Comparison of ENCODE assay signal across 20 mouse cellular contexts in the genomic region with DNA sequence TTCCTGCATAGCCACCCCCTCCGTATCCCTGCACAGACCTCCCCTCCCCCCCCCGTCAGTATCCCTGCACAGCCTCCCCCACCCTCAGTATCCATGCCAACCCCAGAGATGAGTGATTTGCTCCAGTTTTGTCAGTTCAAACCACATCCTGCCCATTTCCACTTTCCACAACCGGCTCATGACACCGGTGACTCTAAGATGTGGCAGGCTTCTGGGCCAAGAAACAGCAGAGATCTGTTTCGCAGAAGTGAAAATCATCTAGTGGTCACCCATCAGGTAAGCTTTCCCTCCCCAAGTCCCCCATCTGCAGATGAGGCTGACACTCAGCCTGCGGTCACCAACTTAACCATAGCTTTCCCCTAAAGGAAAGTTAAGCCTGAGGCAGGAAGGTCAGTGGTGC.
DNase-seq lines count a peak whose midpoint lies in the region; ATAC-seq and TF ChIP-seq lines count a peak whose summit lies in the region.
"Had no signal": no experiment of that assay in that cellular context is flagged by ENCODE, and none has a peak within 500 bp of the region (broad histone marks: within the 10 kb centered on the region; RNA-seq: fewer than 3 reads in every experiment).

No protein-coding gene starts in this region.

- DNase-seq in spleen, adult 2 months (ENCODE audit: low read depth in 1 of 2, low spot score in 2 of 2), result peak; percentile 6 to 49
- no peak for DNase-seq in spleen, postnatal 10 days (ENCODE audit: low spot score in 2 of 2)
- DNase-seq in natural killer cell, adult 2 months (ENCODE audit: low spot score in 2 of 2), result peak; percentile 54 to 60
- DNase-seq in thymus, postnatal 36 days, result peak; percentile 46 to 68
- no peak for DNase-seq in forebrain, embryonic 10.5 days (ENCODE audit: extremely low spot score, low spot score)
- DNase-seq in kidney, postnatal 10 days, result no peak
- DNase-seq: cerebellum, postnatal 10 days; gastrocnemius, postnatal 36 days; kidney, adult 8-10 months; lung, postnatal 14 days; right cerebral cortex, postnatal 14 days had no signal

- TF ChIP-seq POLR2A in spleen, adult 2 months (IDR thresholded peaks at IDR 0.05; ENCODE audit: low read depth, low read length), result no peak

- no peaks in the 10 kb centered on the region; the same call in 1 of the 2 replicates for H3K4me1 ChIP-seq in spleen, adult 2 months (ENCODE audit: control insufficient read depth, insufficient read depth, insufficient read length)
- no peaks in the 10 kb centered on the region; the same call in 1 of the 2 replicates for H3K4me1 ChIP-seq in forebrain, embryonic 10.5 days
- H3K4me1 ChIP-seq in kidney, embryonic 14.5 days (ENCODE audit: control insufficient read depth, insufficient read depth, low read length), result no peaks in the 10 kb centered on the region
- H3K4me1 ChIP-seq: embryonic facial prominence, embryonic 10.5 days; midbrain, embryonic 13.5 days had no signal

- no peaks in the 10 kb centered on the region for H3K9me3 ChIP-seq in forebrain, embryonic 10.5 days
- no peaks in the 10 kb centered on the region for H3K9me3 ChIP-seq in kidney, embryonic 14.5 days (ENCODE audit: control insufficient read depth, low read length)
- H3K9me3 ChIP-seq: embryonic facial prominence, embryonic 10.5 days; heart, embryonic 12.5 days; hindbrain, embryonic 10.5 days; midbrain, embryonic 13.5 days; stomach, embryonic 15.5 days had no signal

- WGBS in spleen, adult 2 months, result 12% methylated on average over 6 of the region's 6 CpGs
- 92% methylated on average over 6 of the region's 6 CpGs for WGBS in forebrain, embryonic 10.5 days
- 87% methylated on average over 6 of the region's 6 CpGs for WGBS in kidney, embryonic 14.5 days

- no peak overlapping the region for H3K27ac ChIP-seq in spleen, adult 2 months (ENCODE audit: insufficient read depth, low read length)
- no peak overlapping the region for H3K27ac ChIP-seq in forebrain, embryonic 10.5 days
- H3K27ac ChIP-seq in kidney, embryonic 14.5 days (ENCODE audit: low read depth, low read length), result no peak overlapping the region
- H3K27ac ChIP-seq: embryonic facial prominence, embryonic 10.5 days; hindbrain, embryonic 10.5 days; left cerebral cortex, adult 2 months; midbrain, embryonic 13.5 days; stomach, embryonic 15.5 days had no signal

- no peaks in the 10 kb centered on the region for H3K36me3 ChIP-seq in spleen, adult 2 months (ENCODE audit: control insufficient read depth, insufficient read depth, low read length)
- no peaks in the 10 kb centered on the region for H3K36me3 ChIP-seq in forebrain, embryonic 10.5 days (replicated peaks)
- H3K36me3 ChIP-seq in kidney, embryonic 14.5 days (ENCODE audit: control insufficient read depth, insufficient read depth, low read length), result no peaks in the 10 kb centered on the region
- H3K36me3 ChIP-seq: embryonic facial prominence, embryonic 10.5 days; heart, embryonic 12.5 days; hindbrain, embryonic 10.5 days; midbrain, embryonic 13.5 days; stomach, embryonic 15.5 days had no signal

- H3K9ac ChIP-seq in kidney, embryonic 14.5 days (ENCODE audit: low read depth, low read length), result no peak overlapping the region
- H3K9ac ChIP-seq: heart, embryonic 12.5 days; midbrain, embryonic 13.5 days; stomach, embryonic 15.5 days had no signal

- peak; percentile 43 for ATAC-seq in common myeloid progenitor, adult 5-6 weeks (replicated peaks; ENCODE audit: low read depth, poor library complexity, severe bottlenecking)
- no peak for ATAC-seq in kidney, embryonic 14.5 days (ENCODE audit: low FRiP score, low TSS enrichment)
- ATAC-seq: midbrain, embryonic 13.5 days had no signal

- no peak for TF ChIP-seq CTCF in spleen, adult 2 months (IDR thresholded peaks at IDR 0.05; ENCODE audit: extremely low read depth, insufficient read depth, insufficient read length, insufficient replicate concordance)

- H3K27me3 ChIP-seq in spleen, adult 2 months (ENCODE audit: control insufficient read depth, insufficient read depth, low read length), result no peaks in the 10 kb centered on the region
- no peaks in the 10 kb centered on the region for H3K27me3 ChIP-seq in forebrain, embryonic 10.5 days (ENCODE audit: poor library complexity, severe bottlenecking)
- no peaks in the 10 kb centered on the region for H3K27me3 ChIP-seq in kidney, embryonic 14.5 days (ENCODE audit: control insufficient read depth, insufficient read depth, low read length)
- H3K27me3 ChIP-seq: heart, embryonic 12.5 days; midbrain, embryonic 13.5 days; stomach, embryonic 15.5 days had no signal

- H3K4me2 ChIP-seq in kidney, embryonic 14.5 days (replicated peaks; ENCODE audit: low read depth, low read length), result no peak overlapping the region
- H3K4me2 ChIP-seq: heart, embryonic 12.5 days; midbrain, embryonic 13.5 days; stomach, embryonic 15.5 days had no signal

- no peak overlapping the region for H3K4me3 ChIP-seq in spleen, adult 2 months (ENCODE audit: extremely low read depth, insufficient read depth, insufficient read length)
- H3K4me3 ChIP-seq in forebrain, embryonic 10.5 days, result no peak overlapping the region
- no peak overlapping the region for H3K4me3 ChIP-seq in kidney, embryonic 14.5 days (ENCODE audit: low read length)
- H3K4me3 ChIP-seq: embryonic facial prominence, embryonic 10.5 days; erythroblast, embryonic 14.5 days; heart, embryonic 12.5 days; hindbrain, embryonic 10.5 days; left cerebral cortex, adult 2 months; midbrain, embryonic 13.5 days; stomach, embryonic 15.5 days had no signal

Comparison
In these comparisons a context has a peak if more than half of its experiments do, and no peak if none do; other contexts are left out.
1. DNase-seq: peak in spleen, adult 2 months (2 of 2), natural killer cell, adult 2 months (2 of 2) and thymus, postnatal 36 days (2 of 2); none in spleen, postnatal 10 days (0 of 2), forebrain, embryonic 10.5 days (single experiment) and kidney, postnatal 10 days (single experiment).